Mouse (Mus musculus) right cerebral cortex, postnatal 10 days (tissue): ENCODE measurements around the gene Gng7.
"Not testable (repeated sequence)": the region's sequence is repeated elsewhere in the genome, so short reads cannot be mapped to it uniquely, and the experiment has no call there.

Experiments
- DNase-seq, 2 experiments: peaks; one replicate each; pipeline ENCODE4 v3.0.0; 2021; ENCODE audit warnings: low spot score in 2 of 2

Gene Gng7

GRCm38 (mm10) chr10:80995091-80995632 is 19.6 kb downstream of the Gng7 start:
- peak; percentile 86 to 90 for DNase-seq

GRCm38 (mm10) chr10:80994621-80995020 is 20.1 kb downstream of the Gng7 start:
- DNase-seq: no peak

- DNase-seq: peak in 1 of 2 experiments; percentile 34
Measured at GRCm38 (mm10) chr10:80993276-80993675, 21.5 kb downstream of the Gng7 start.

- no peak for DNase-seq
Measured at GRCm38 (mm10) chr10:80991945-80992344, 22.8 kb downstream of the Gng7 start.

GRCm38 (mm10) chr10:80991007-80991406 is 23.7 kb downstream of the Gng7 start:
- DNase-seq: no peak

- DNase-seq: no peak
Measured at GRCm38 (mm10) chr10:80990406-80990805, 24.3 kb downstream of the Gng7 start.

GRCm38 (mm10) chr10:80989854-80990253 is 24.9 kb downstream of the Gng7 start:
- DNase-seq: not testable (repeated sequence)

- DNase-seq: no peak
Measured at GRCm38 (mm10) chr10:80989446-80989845, 25.3 kb downstream of the Gng7 start.

GRCm38 (mm10) chr10:80987709-80988441 is 26.9 kb downstream of the Gng7 start:
- DNase-seq: peak in 1 of 2 experiments; percentile 81

GRCm38 (mm10) chr10:80986754-80987153 is 28.0 kb downstream of the Gng7 start:
- DNase-seq: no peak

- no peak for DNase-seq
Measured at GRCm38 (mm10) chr10:80985970-80986701, 28.6 kb downstream of the Gng7 start.

GRCm38 (mm10) chr10:80985241-80985969 is 29.3 kb downstream of the Gng7 start:
- no peak for DNase-seq

- no peak for DNase-seq
Measured at GRCm38 (mm10) chr10:80984223-80984622, 30.5 kb downstream of the Gng7 start.

- no peak for DNase-seq
Measured at GRCm38 (mm10) chr10:80982381-80982780, 32.4 kb downstream of the Gng7 start.

GRCm38 (mm10) chr10:80981564-80982112 is 33.1 kb downstream of the Gng7 start:
- no peak for DNase-seq

- no peak for DNase-seq
Measured at GRCm38 (mm10) chr10:80975478-80975877, 39.3 kb downstream of the Gng7 start.

- DNase-seq: no peak
Measured at GRCm38 (mm10) chr10:80973722-80974121, 41.0 kb downstream of the Gng7 start.

- DNase-seq: no peak
Measured at GRCm38 (mm10) chr10:80972071-80972987, 42.4 kb downstream of the Gng7 start.

- DNase-seq: no peak
Measured at GRCm38 (mm10) chr10:80971533-80971932, 43.2 kb downstream of the Gng7 start.

GRCm38 (mm10) chr10:80970159-80970558 is 44.6 kb downstream of the Gng7 start:
- DNase-seq: no peak

GRCm38 (mm10) chr10:80969298-80969697 is 45.4 kb downstream of the Gng7 start:
- DNase-seq: no peak
